Mouse (Mus musculus): ENCODE data around the gene Fmo3.
A peak's percentile ranks its signal among the peaks of the same experiment; 100 is the strongest.

The Fmo3 gene

DNA sequence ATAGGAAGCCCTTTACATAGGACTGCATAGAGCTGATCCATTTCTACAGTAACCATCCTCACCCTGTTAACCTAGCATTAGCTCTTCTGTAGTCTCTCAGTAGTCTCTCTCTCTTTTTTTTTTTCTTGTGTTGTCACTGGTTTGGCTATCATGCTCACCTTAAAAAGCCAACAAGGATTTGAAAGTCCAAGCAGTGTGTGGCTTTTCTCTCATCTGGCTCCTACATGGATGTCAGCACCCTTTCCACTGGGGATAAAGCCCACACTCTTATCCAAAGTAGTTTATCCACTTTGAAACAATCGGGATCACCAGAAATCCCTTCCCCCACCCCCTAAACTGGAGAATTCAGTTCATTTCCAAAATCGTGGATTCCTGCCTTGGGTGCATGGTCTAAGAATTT lies 53.7 kb downstream of the Fmo3 start:
- no peak for DNase-seq

DNA sequence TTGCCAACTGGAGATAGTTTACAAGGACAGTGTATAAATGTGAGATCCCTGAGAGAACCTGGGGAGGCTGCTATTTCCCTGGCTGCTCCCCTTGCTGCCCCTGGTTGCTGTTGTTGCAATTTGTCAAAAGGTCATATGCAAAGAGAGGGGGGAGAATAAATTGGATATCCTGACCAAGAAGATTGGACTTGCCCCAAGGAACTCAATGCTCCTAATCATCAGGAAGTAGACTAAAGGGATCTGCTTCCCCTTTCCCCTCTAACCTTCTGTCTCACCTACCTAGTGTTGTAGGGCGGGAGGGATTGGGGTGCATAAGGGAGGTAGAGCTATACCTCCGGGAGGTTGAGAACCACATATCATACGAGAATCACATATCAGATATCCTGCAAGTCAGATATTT lies 55.2 kb downstream of the Fmo3 start:
- no peak for DNase-seq

- peak; percentile 52 for DNase-seq
These were observed 59.2 kb downstream of the Fmo3 start for GRCm38 (mm10) chr1:162925121-162925520.

DNA sequence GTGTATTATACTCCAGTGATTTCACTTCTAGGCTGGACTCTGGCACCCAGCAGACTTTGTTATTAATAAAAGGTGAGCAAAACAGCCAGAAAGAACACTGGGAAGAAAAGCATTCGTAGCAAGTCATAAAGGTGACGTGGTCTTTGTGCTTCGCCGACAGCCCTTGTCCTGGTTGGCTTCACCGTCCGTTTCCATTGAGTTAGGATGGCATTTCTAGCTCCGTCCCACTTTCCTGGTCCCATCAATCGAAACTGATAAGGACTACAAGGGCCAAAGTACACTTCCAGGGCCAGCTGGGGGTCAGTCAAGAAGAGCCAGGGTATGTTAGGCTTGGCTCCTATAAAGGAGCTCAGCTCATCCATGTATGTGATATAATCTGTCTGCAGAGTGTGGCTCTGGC lies 67.7 kb downstream of the Fmo3 start:
- DNase-seq, result no peak

- peak; percentile 49 for DNase-seq
These were observed 69.3 kb downstream of the Fmo3 start for GRCm38 (mm10) chr1:162914932-162915556.

GRCm38 (mm10) chr1:162912085-162912484 lies 72.2 kb downstream of the Fmo3 start:
- DNase-seq, result no peak
